Mouse (Mus musculus): Measurements from ENCODE around the gene Tbce.
"Not testable (repeated sequence)": the region's sequence is repeated elsewhere in the genome, so short reads cannot be mapped to it uniquely, and the experiment has no call there.

DNA sequence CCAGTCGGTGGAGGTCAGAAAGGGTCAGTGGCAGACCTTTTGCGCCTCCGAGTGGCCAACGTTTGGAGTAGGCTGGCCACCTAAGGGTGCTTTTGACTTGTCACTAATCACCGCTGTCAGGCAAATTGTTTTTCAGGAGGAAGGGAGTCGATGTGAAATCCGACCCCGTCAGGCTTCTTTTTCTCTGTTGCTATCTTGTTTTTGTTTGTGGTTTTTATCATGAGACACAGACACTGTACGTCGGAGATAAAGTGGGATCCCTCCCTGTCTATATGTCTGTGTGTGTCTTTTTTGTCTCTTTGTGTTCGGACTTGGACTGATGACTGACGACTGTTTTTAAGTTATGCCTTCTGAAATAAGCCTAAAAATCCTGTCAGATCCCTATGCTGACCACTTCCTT is 18.0 kb downstream of the Tbce start:
- not testable (repeated sequence) for TF ChIP-seq POLR2A, CTCF (IDR thresholded peaks at IDR 0.05; ENCODE audit: insufficient read depth, low read depth, low read length)
